Mouse (Mus musculus) stomach, embryonic 14.5 days (tissue): ENCODE measurements around the gene Ermap. TPM values are rescaled to one million over a fixed set of nuclear protein-coding genes. Genes with fewer than 3 reads are reported as not detected.

Experiments used
- ATAC-seq: fragments of 200-750 bp; cut with Nextera tagmentation; 2 replicates; pipeline ENCODE4 v1.8.0; 2017; ENCODE audit warnings: low read depth, moderate TSS enrichment; ENCODE audit not compliant: insufficient number of reproducible peaks, insufficient read depth, low FRiP score
- H3K27ac ChIP-seq: fragments of 300-500 bp; sonication (generic); 2 replicates; pipeline ENCODE4 v1.5.1; 2014; ENCODE audit warnings: mild to moderate bottlenecking, low read length, moderate library complexity, mixed read lengths
- H3K27me3 ChIP-seq: fragments of 300-500 bp; sonication (generic); 2 replicates; pipeline ENCODE4 v1.6.1; 2014; ENCODE audit warnings: low read length, control low read depth, mixed read lengths; ENCODE audit not compliant: control insufficient read depth, insufficient read depth
- H3K36me3 ChIP-seq: fragments of 300-500 bp; sonication (generic); 2 replicates; pipeline ENCODE4 v1.6.1; 2014; ENCODE audit warnings: mild to moderate bottlenecking, control low read depth, low read length, moderate library complexity, mixed read lengths; ENCODE audit not compliant: control insufficient read depth, insufficient read depth
- H3K4me1 ChIP-seq: fragments of 300-500 bp; sonication (generic); 2 replicates; pipeline ENCODE4 v1.6.1; 2014; ENCODE audit warnings: low read length, control low read depth, mixed read lengths; ENCODE audit not compliant: control insufficient read depth, insufficient read depth
- H3K4me2 ChIP-seq: fragments of 300-500 bp; sonication (generic); replicated peaks from 2 replicates; pipeline ENCODE4 v1.6.1; 2014; ENCODE audit warnings: low read depth, low read length, control low read depth
- H3K4me3 ChIP-seq: fragments of 300-500 bp; sonication (generic); 2 replicates; pipeline ENCODE4 v1.5.1; 2014; ENCODE audit warnings: low read depth, low read length, control low read depth
- H3K9ac ChIP-seq: fragments of 300-500 bp; sonication (generic); replicated peaks from 2 replicates; pipeline ENCODE4 v1.6.1; 2014; ENCODE audit warnings: low read depth, mild to moderate bottlenecking, control low read depth, low read length, moderate library complexity, mixed read lengths
- H3K9me3 ChIP-seq: fragments of 300-500 bp; sonication (generic); 2 replicates; pipeline ENCODE4 v1.6.1; 2016; ENCODE audit warnings: low read depth, low read length, control low read depth; ENCODE audit not compliant: control insufficient read depth
- WGBS: fragments of 180-500 bp; shearing (Covaris S2); extraction: QIAGEN DNeasy Blood & Tissue Kit; methylation state at CpG from one replicate; pipeline ENCODE4 v1.1.7; 2014; 5-methylcytosine and 5-hydroxymethylcytosine counted together
- microRNA counts: library from miRNA; unstranded; fragments of <30 nt; microRNA quantifications from one replicate; lab custom pipeline; 2016
- microRNA-seq: library from miRNA; unstranded; fragments of <30 nt; microRNA quantifications from one replicate; pipeline ENCODE4, GENCODE M21; 2016
- polyA plus RNA-seq: library from polyadenylated mRNA; unstranded; fragments of >200 nt; fragmentation: Nextera tagmentation; extraction: Ambion mirVana; gene quantifications from 2 replicates; pipeline ENCODE4 v1.2.1, GENCODE M21; 2014

Gene Ermap
- polyA plus RNA-seq, 1 experiment from 2014 or later, result 1.5 TPM

DNA sequence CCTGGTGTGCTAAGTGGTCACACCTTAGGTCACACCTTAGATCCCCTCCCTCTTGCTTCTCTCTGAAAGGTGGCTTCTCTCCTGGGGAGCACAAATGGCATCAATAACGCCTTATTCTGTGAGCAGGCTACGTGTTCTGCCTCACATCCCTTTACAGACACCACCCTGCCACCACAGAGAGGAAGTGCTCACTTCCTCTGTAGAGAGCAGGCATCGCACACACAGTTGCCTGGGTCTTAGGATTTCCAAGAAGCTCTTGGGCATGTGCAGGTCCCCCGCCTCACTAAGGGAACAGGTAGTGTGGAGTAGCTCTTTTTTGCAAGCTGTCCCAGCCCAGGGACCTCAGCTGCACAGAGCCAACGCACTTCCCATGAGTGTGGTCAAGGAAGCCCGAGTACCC, 62.6 kb downstream of the Ermap start:
- 69% methylated on average over 6 of the region's 6 CpGs for WGBS
- Histone ChIP-seq H3K27me3 (no peaks in the 10 kb centered on the region), H3K4me1 (no peaks in the 10 kb centered on the region), H3K36me3 (peaks cover 33% of the 10 kb centered on the region), H3K4me3 (no peak overlapping the region), H3K27ac (no peak overlapping the region), H3K9ac (no peak overlapping the region), H3K4me2 (no peak overlapping the region), H3K9me3 (no peaks in the 10 kb centered on the region)
- no peak for ATAC-seq

GRCm38 (mm10) chr4:119125577-119126270, 64.1 kb downstream of the Ermap start:
- Histone ChIP-seq H3K4me3 (no peak overlapping the region), H3K27me3 (no peaks in the 10 kb centered on the region), H3K9me3 (no peaks in the 10 kb centered on the region), H3K36me3 (peaks cover 40% of the 10 kb centered on the region), H3K4me1 (peaks cover 9% of the 10 kb centered on the region; the same call in 1 of the 2 replicates), H3K9ac (no peak overlapping the region), H3K27ac (no peak overlapping the region), H3K4me2 (no peak overlapping the region)
- 73% methylated on average over 9 of the region's 9 CpGs for WGBS
- ATAC-seq, result no peak

MicroRNA genes within 50 kb of the gene (microRNA counts, 519-probe panel; counts per million panel counts)
- microRNA mmu-miR-1957 (lab: Ali Mortazavi, UCI), result 1,377 counts per million, percentile 6 among the panel's probes with 10 or more counts

Small RNA genes lying within 50 kb of the gene (microRNA-seq; reads per million reads assigned to microRNA genes)
- gene Mir1957a, result not detected

Other genes starting within 250 kb of the Ermap start
- not detected in 2 replicates for gene Lao1, start 228.4 kb downstream of the Ermap start, polyA plus RNA-seq
- 120 and 139 TPM in 2 replicates for gene Slc2a1, start 81.3 kb downstream of the Ermap start, polyA plus RNA-seq
- gene Zfp691, start 15.8 kb downstream of the Ermap start, polyA plus RNA-seq, result 7.0 and 8.5 TPM in 2 replicates
- gene Svbp, start 5.3 kb upstream of the Ermap start, polyA plus RNA-seq, result 150 and 155 TPM in 2 replicates
- gene Tmem269, start 28.2 kb upstream of the Ermap start, polyA plus RNA-seq, result not detected in 2 replicates
- gene AU022252, start 42.7 kb upstream of the Ermap start, polyA plus RNA-seq, result 24.0 and 29.7 TPM in 2 replicates
- gene P3h1, start 42.9 kb upstream of the Ermap start, polyA plus RNA-seq, result 45.0 and 46.3 TPM in 2 replicates
- gene Cldn19, start 65.4 kb upstream of the Ermap start, polyA plus RNA-seq, result not detected in 2 replicates
- 626 and 684 TPM in 2 replicates for gene Ybx1, start 104.6 kb upstream of the Ermap start, polyA plus RNA-seq
- gene Ppih, start 130.5 kb upstream of the Ermap start, polyA plus RNA-seq, result 91.7 and 93.7 TPM in 2 replicates
- gene Ccdc30, start 225.5 kb upstream of the Ermap start, polyA plus RNA-seq, result 3.5 and 7.3 TPM in 2 replicates
- 31.9 and 33.7 TPM in 2 replicates for gene Ppcs, start 232.4 kb upstream of the Ermap start, polyA plus RNA-seq
- not detected in 2 replicates for gene Zmynd12, start 232.8 kb upstream of the Ermap start, polyA plus RNA-seq